Mouse (Mus musculus) forebrain, postnatal 0 days (tissue): Measurements from ENCODE around the gene Rps6kb2. TPM values are rescaled to one million over a fixed set of nuclear protein-coding genes. Genes with fewer than 3 reads are reported as not detected.

Source experiments
- ATAC-seq: fragments of 200-750 bp; cut with Nextera tagmentation; 2 replicates; pipeline ENCODE4 v1.8.0; 2017; ENCODE audit warnings: mild to moderate bottlenecking, moderate library complexity
- DNase-seq: peaks from one replicate; pipeline ENCODE4 v3.0.0-alpha.2; 2015
- H3K27ac ChIP-seq: fragments of 300-500 bp; sonication (generic); 2 replicates; pipeline ENCODE4 v1.5.1; 2014; ENCODE audit warnings: low read depth, mild to moderate bottlenecking, antibody characterized with exemption, low read length, moderate library complexity, mixed read lengths
- H3K27me3 ChIP-seq: fragments of 300-500 bp; sonication (generic); 2 replicates; pipeline ENCODE4 v1.6.1; 2014; ENCODE audit warnings: mild to moderate bottlenecking, low read length, mixed read lengths; ENCODE audit not compliant: insufficient read depth
- H3K36me3 ChIP-seq: fragments of 300-500 bp; sonication (generic); 2 replicates; pipeline ENCODE4 v1.6.1; 2014; ENCODE audit warnings: mild to moderate bottlenecking, moderate library complexity; ENCODE audit not compliant: insufficient read depth
- H3K4me1 ChIP-seq: fragments of 300-500 bp; sonication (generic); 2 replicates; pipeline ENCODE4 v1.6.1; 2014; ENCODE audit warnings: antibody characterized with exemption; ENCODE audit not compliant: insufficient read depth
- H3K4me2 ChIP-seq: fragments of 300-500 bp; sonication (generic); 2 replicates; pipeline ENCODE4 v1.6.1; 2014; ENCODE audit warnings: low read depth, mild to moderate bottlenecking, moderate library complexity
- H3K4me3 ChIP-seq: fragments of 300-500 bp; sonication (generic); 2 replicates; pipeline ENCODE4 v1.5.1; 2014; ENCODE audit warnings: low read depth, low read length, mixed read lengths
- H3K9ac ChIP-seq: fragments of 300-500 bp; sonication (generic); 2 replicates; pipeline ENCODE4 v1.6.1; 2014; ENCODE audit warnings: mild to moderate bottlenecking
- H3K9me3 ChIP-seq: fragments of 300-500 bp; sonication (generic); 2 replicates; pipeline ENCODE4 v1.6.1; 2016; ENCODE audit warnings: low read length
- CTCF ChIP-seq: sonication (generic); IDR thresholded peaks from 2 replicates; pipeline ENCODE4 v1.5.1; 2016; ENCODE audit warnings: antibody characterized with exemption, control low read depth, low read depth
- WGBS: fragments of 180-500 bp; shearing (Covaris S2); extraction: QIAGEN DNeasy Blood & Tissue Kit; methylation state at CpG from one replicate; pipeline ENCODE4 v1.1.7; 2014; 5-methylcytosine and 5-hydroxymethylcytosine counted together
- polyA plus RNA-seq: library from polyadenylated mRNA; unstranded; fragments of >200 nt; fragmentation: Nextera tagmentation; extraction: Ambion mirVana; gene quantifications from 2 replicates; pipeline ENCODE4 v1.2.1, GENCODE M21; 2015
- total RNA-seq: library from RNA; depleted of rRNA; stranded (reverse); fragments of >200 nt; gene quantifications from 2 replicates; pipeline ENCODE4 v1.2.3, GENCODE M21; 2014; rRNA removed

The Rps6kb2 gene
- 23.5 and 33.5 TPM in 2 replicates for total RNA-seq
- polyA plus RNA-seq, result 51.9 and 55.5 TPM in 2 replicates

DNA sequence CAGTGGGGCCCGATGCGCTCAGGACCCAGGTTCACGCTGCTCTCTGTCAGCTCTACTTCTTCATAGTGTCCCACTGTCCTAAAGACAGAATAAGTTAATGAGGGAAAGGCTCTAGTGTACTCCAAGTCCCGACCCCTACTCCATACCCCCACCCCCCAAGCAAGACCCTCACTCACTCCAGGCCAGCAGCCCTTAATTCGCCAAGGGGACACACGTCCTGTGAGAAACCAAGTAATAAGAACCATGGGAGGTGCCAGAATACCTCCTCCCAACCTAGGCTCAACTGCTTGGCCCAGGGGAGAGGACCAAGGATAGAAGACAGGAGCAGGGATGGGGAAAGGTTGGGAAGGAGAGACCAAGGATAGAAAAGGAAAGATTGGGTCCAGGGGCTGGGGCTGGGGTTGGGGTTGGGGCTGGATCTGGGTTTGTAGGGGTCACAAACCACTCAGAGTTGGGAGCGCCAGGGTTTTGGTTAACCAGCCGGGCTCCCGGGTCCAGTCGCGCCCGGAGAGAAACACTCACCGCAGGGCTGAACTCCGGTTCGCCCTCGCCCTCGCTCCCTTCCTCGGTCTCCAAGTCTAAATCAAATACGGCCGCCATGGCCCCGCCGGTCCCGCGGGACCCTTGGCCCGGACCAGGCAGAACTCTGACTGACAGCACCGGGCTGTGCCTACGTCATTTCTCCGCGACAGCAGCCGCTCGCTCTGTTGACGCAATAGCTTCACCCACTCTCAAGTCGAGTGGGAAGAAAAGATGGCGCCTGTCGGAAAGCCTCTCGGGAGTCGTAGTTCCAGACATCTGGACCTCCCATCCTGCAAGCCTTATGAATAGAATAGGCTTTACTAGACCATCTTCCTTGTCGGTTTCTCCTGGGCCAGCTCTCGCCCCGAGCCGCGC is at the start of gene Rps6kb2:
Gene Rps6kb2, minus strand, starts transcription at position 709 of the 897 bp plus-strand sequence.
- Histone ChIP-seq H3K9ac (peak within 1 kb of the TSS; percentile 71), H3K4me2 (peak within 1 kb of the TSS; percentile 96), H3K4me1 (peaks cover 11% of the 10 kb centered on the region), H3K4me3 (peak within 1 kb of the TSS; percentile 57), H3K9me3 (no peaks in the 10 kb centered on the region), H3K36me3 (peaks cover 33% of the 10 kb centered on the region), H3K27me3 (no peaks in the 10 kb centered on the region), H3K27ac (peak within 1 kb of the TSS; percentile 84)
- ATAC-seq (peak; percentile 97), DNase-seq (peak; percentile 98)
- WGBS, result 8% methylated on average over 42 of the region's 42 CpGs
- no peak for TF ChIP-seq CTCF

- TF ChIP-seq CTCF, result no peak
- Histone ChIP-seq H3K27me3 (peaks cover 24% of the 10 kb centered on the region), H3K4me3 (no peak overlapping the region), H3K9ac (no peak overlapping the region), H3K4me2 (no peak overlapping the region), H3K4me1 (no peaks in the 10 kb centered on the region), H3K36me3 (no peaks in the 10 kb centered on the region), H3K27ac (no peak overlapping the region), H3K9me3 (no peaks in the 10 kb centered on the region)
- 34% methylated on average over 4 of the region's 4 CpGs for WGBS
- no peak for DNase-seq
- no peak for ATAC-seq
Observed at GRCm38 (mm10) chr19:4211891-4212588, 48.9 kb upstream of the Rps6kb2 start.

GRCm38 (mm10) chr19:4208563-4208962 is 45.4 kb upstream of the Rps6kb2 start:
- H3K4me3 ChIP-seq, result no peak overlapping the region
- ATAC-seq (no peak), DNase-seq (no peak)
- H3K9me3 ChIP-seq, result no peaks in the 10 kb centered on the region
- no peaks in the 10 kb centered on the region for H3K36me3 ChIP-seq
- WGBS, result 77% methylated on average over 5 of the region's 5 CpGs
- H3K4me1 ChIP-seq, result no peaks in the 10 kb centered on the region
- H3K27ac ChIP-seq, result no peak overlapping the region
- H3K9ac ChIP-seq, result no peak overlapping the region
- peaks cover 1% of the 10 kb centered on the region; the same call in 1 of the 2 replicates for H3K27me3 ChIP-seq
- TF ChIP-seq CTCF, result no peak
- H3K4me2 ChIP-seq, result no peak overlapping the region

DNA sequence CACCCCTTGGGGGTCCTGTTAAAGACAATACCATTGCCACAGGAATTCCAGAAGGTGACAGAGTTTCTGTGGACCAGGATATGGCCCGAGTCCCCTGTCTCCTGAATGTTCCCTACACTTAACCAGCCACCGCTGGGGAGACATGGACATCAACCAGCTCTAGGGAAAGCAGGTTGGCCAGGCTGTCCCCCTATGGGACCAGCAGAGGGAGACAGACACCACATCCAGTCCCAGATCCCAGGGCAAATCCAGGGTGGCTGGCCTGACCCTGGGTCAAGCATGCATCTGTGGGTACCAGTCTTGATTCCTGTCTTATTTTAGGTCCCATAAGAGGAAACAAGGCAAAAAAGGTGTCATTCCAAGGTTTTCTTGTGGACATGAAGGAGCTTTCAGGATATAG is 43.8 kb upstream of the Rps6kb2 start:
- Histone ChIP-seq H3K4me2 (no peak overlapping the region), H3K36me3 (no peaks in the 10 kb centered on the region), H3K27ac (no peak overlapping the region), H3K27me3 (no peaks in the 10 kb centered on the region), H3K9ac (no peak overlapping the region), H3K9me3 (no peaks in the 10 kb centered on the region), H3K4me1 (0 out of 2 replicates have a peak, but pooled peaks cover 4% of the 10 kb centered on the region), H3K4me3 (no peak overlapping the region)
- DNase-seq (peak; percentile 58), ATAC-seq (peak; percentile 70)
- WGBS, result 2% methylated on average over 2 of the region's 2 CpGs
- peak; percentile 92 for TF ChIP-seq CTCF

DNA sequence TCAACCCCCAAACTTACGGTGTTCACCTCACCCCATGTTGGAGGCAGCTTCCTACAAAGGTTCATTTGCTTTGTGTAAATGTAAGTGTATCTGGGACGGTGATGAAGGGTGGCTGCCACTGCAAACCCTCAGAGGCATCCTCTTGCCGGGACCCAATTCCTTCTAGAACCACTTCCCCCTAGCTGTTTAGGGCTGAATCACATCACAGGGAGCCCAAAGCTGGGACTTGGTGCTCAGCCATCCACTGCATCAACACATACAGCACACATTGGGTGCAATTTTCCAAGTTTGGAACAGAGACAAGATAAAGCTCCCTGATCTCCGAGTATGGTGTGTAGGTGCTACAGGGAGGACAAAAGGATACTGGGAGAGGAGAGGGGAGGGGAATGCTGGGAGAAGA is 41.7 kb upstream of the Rps6kb2 start:
- ATAC-seq, result no peak
- no peak for DNase-seq
- Histone ChIP-seq H3K27ac (no peak overlapping the region), H3K9me3 (no peaks in the 10 kb centered on the region), H3K36me3 (no peaks in the 10 kb centered on the region), H3K9ac (no peak overlapping the region), H3K4me2 (no peak overlapping the region), H3K4me1 (peaks cover 15% of the 10 kb centered on the region; the same call in 1 of the 2 replicates), H3K4me3 (no peak overlapping the region), H3K27me3 (no peaks in the 10 kb centered on the region)
- TF ChIP-seq CTCF, result no peak
- 47% methylated on average over 4 of the region's 4 CpGs for WGBS

DNA sequence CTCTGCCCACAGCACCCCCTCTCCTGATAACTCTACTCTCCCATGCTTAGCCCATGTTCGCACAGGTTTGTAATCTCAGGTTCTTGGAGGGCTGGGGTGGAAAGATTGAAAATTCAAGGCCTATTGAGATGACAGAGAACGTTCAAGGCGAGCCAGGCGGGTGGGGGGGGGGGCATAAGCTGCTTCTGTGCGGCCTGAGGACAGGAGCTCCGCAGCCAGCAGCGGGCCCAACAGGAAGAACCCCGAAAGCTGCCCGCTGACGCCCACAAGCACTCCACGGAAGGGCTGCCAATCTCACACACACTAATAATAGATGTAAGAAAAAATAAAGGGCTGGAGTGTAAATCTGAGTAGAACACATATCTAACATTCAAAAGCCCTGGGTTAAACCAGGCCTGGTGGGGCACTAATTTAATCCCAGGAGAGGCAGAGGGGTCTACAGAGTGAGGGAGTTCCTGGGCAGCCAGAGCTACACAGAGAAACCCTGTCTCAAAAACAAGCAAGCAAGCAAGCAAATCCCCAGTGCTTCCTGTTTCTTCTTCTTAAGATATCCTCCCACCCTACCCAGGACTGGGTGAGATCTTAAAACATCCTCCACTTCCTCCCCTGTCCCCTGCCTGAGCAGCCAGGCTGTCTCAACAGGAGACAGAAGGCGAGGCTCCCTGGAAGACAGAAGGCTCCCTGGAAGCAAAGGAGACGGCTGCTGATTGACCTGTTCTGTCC is 40.6 kb upstream of the Rps6kb2 start:
- Histone ChIP-seq H3K27me3 (no peaks in the 10 kb centered on the region), H3K9ac (no peak overlapping the region), H3K27ac (no peak overlapping the region), H3K9me3 (no peaks in the 10 kb centered on the region), H3K4me2 (no peak overlapping the region), H3K36me3 (no peaks in the 10 kb centered on the region), H3K4me1 (peaks cover 15% of the 10 kb centered on the region; the same call in 1 of the 2 replicates), H3K4me3 (no peak overlapping the region)
- 61% methylated on average over 13 of the region's 13 CpGs for WGBS
- TF ChIP-seq CTCF, result no peak
- DNase-seq, result no peak
- no peak for ATAC-seq
